Mouse (Mus musculus) hindbrain, embryonic 13.5 days (tissue): ENCODE measurements around the gene Rtn2. TPM values are rescaled to one million over a fixed set of nuclear protein-coding genes. Genes with fewer than 3 reads are reported as not detected.
A peak's percentile ranks its signal among the peaks of the same experiment; 100 is the strongest.

Experiments
- ATAC-seq: fragments of 200-750 bp; cut with Nextera tagmentation; 2 replicates; pipeline ENCODE4 v1.8.0; 2017; ENCODE audit warnings: moderate TSS enrichment; ENCODE audit not compliant: low FRiP score
- H3K27ac ChIP-seq: fragments of 300-500 bp; sonication (generic); 2 replicates; pipeline ENCODE4 v1.5.1; 2015; ENCODE audit warnings: inconsistent platforms, mild to moderate bottlenecking, moderate library complexity
- H3K27me3 ChIP-seq: fragments of 300-500 bp; sonication (generic); 2 replicates; pipeline ENCODE4 v1.6.1; 2015; ENCODE audit warnings: mild to moderate bottlenecking, inconsistent platforms
- H3K36me3 ChIP-seq: fragments of 300-500 bp; sonication (generic); 2 replicates; pipeline ENCODE4 v1.6.1; 2015; ENCODE audit warnings: mild to moderate bottlenecking, inconsistent platforms
- H3K4me1 ChIP-seq: fragments of 300-500 bp; sonication (generic); replicated peaks from 2 replicates; pipeline ENCODE4 v1.6.1; 2015; ENCODE audit warnings: inconsistent platforms
- H3K4me2 ChIP-seq: fragments of 300-500 bp; sonication (generic); 2 replicates; pipeline ENCODE4 v1.6.1; 2015; ENCODE audit warnings: inconsistent platforms, mild to moderate bottlenecking, moderate library complexity
- H3K4me3 ChIP-seq: fragments of 300-500 bp; sonication (generic); 2 replicates; pipeline ENCODE4 v1.5.1; 2015; ENCODE audit warnings: mild to moderate bottlenecking, inconsistent platforms
- H3K9ac ChIP-seq: fragments of 300-500 bp; sonication (generic); 2 replicates; pipeline ENCODE4 v1.6.1; 2015; ENCODE audit warnings: mild to moderate bottlenecking, inconsistent platforms
- H3K9me3 ChIP-seq: fragments of 300-500 bp; sonication (generic); 2 replicates; pipeline ENCODE4 v1.6.1; 2016; ENCODE audit warnings: inconsistent platforms
- WGBS: fragments of 180-500 bp; shearing (Covaris S2); methylation state at CpG from one replicate; pipeline ENCODE4 v1.1.7; 2015; 5-methylcytosine and 5-hydroxymethylcytosine counted together
- polyA plus RNA-seq: library from polyadenylated mRNA; unstranded; fragments of >200 nt; fragmentation: Nextera tagmentation; extraction: Ambion mirVana; gene quantifications from 2 replicates; pipeline ENCODE4 v1.2.1, GENCODE M21; 2015

The Rtn2 gene
- polyA plus RNA-seq, 1 experiment from 2014 or later = 101 TPM

GRCm38 (mm10) chr7:19290969-19291596 lies 8.7 kb downstream of the Rtn2 start:
- Histone ChIP-seq H3K36me3 (peaks cover 65% of the 10 kb centered on the region), H3K4me3 (peak overlapping the region; percentile 23), H3K9me3 (no peaks in the 10 kb centered on the region), H3K4me1 (peaks cover 23% of the 10 kb centered on the region), H3K9ac (peak overlapping the region; percentile 58), H3K27me3 (no peaks in the 10 kb centered on the region), H3K4me2 (peak overlapping the region; percentile 48), H3K27ac (peak overlapping the region; percentile 55; the same call in 1 of the 2 replicates)
- peak; percentile 30; the same call in 1 of the 2 replicates for ATAC-seq
- 4% methylated on average over 20 of the region's 20 CpGs for WGBS

DNA sequence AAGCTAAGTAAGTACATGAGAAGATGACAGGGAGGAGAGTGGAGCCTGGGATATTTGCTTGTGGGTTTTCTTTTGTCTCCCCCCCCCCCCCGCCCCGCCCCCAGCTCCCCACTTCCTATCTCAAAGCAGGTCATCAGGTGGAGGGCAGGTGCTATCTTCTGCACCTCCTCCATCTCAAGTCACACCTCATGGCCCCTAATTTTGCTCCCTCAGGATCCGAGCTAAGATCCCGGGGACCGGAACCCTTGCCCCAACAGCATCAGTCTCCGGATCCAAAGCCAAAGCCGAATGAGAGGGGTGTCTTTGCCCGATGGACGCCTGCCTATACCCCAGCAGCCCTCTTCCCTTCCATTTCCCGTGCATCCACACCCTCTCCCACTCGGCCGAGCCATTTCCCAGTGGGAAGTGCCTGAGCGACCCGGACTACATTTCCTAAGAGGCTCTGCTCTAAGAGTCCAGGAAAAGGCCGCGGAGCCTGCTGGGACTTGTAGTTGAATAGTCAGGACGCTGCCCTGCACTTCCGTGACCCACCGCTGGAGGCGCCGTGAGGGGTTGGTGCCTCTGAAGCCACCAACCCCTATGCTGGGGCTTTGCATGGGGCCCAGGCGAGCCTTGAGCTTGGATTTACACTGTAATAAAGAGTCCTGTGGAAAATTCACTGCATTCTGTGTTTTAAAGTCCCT lies 13.2 kb downstream of the Rtn2 start:
- 0 out of 2 replicates have a peak overlapping the region, but pooled peaks have one; percentile 12 for H3K4me3 ChIP-seq
- WGBS = 20% methylated on average over 20 of the region's 22 CpGs

DNA sequence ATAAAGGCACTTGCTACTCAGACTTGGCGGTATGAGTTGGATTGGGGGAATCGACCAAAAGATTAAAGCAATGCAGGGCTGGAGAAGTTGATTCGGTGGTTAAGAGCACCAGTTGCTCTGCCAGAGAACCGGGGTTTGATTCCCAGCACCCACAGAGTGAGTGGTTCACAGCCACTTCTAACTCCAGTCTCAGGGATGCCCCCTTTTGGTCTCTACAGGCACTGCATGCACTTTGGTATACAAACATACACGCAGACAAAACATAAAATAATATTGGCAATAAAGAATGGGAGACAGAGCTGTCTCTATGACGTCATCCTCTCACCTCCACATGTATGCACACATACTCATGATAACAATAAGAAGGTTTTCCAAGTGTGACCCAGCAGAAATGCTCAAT lies 14.6 kb downstream of the Rtn2 start:
- H3K9me3 ChIP-seq = no peaks in the 10 kb centered on the region
- peaks cover 18% of the 10 kb centered on the region for H3K4me1 ChIP-seq
- H3K36me3 ChIP-seq = peaks cover 29% of the 10 kb centered on the region
- peaks cover 6% of the 10 kb centered on the region for H3K27me3 ChIP-seq
- no peak overlapping the region for H3K27ac ChIP-seq
- no peak overlapping the region for H3K4me2 ChIP-seq
- ATAC-seq = no peak
- no peak overlapping the region for H3K9ac ChIP-seq
- no peak overlapping the region for H3K4me3 ChIP-seq
- 90% methylated on average over 6 of the region's 6 CpGs for WGBS

More for the DNA sequence above, 13.2 kb downstream of the Rtn2 start:
- Histone ChIP-seq H3K36me3 (peaks cover 35% of the 10 kb centered on the region), H3K4me2 (peak overlapping the region; percentile 41), H3K27ac (no peak overlapping the region), H3K27me3 (no peaks in the 10 kb centered on the region), H3K9me3 (no peaks in the 10 kb centered on the region), H3K9ac (no peak overlapping the region), H3K4me1 (peaks cover 20% of the 10 kb centered on the region)
- ATAC-seq = peak; percentile 64

- WGBS = 90% methylated on average over 5 of the region's 5 CpGs
These were observed 15.4 kb downstream of the Rtn2 start for GRCm38 (mm10) chr7:19297794-19298193.

DNA sequence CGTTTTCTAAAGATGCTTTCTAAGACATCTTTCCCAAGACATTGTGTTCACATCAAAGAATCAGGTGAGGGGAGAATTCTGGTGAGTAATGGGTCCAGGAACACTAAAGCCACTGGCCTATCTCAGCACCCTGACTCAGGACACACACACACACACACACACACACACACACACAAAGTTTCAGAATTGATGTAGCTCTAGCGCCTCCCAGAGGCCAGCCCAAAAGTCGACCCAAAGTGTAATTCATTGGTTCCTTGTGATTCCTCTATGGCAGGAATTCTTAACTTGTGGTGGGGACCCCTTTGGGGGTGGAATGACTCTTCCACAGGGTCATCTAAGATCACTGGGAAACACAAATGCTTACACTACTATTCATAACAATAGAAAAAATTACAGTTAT lies 16.8 kb downstream of the Rtn2 start:
- ATAC-seq = no peak
- Histone ChIP-seq H3K9me3 (no peaks in the 10 kb centered on the region), H3K27ac (no peak overlapping the region), H3K36me3 (peaks cover 16% of the 10 kb centered on the region), H3K4me1 (peaks cover 30% of the 10 kb centered on the region), H3K27me3 (peaks cover 28% of the 10 kb centered on the region), H3K4me2 (no peak overlapping the region), H3K4me3 (no peak overlapping the region), H3K9ac (no peak overlapping the region)
- WGBS = 26% methylated on average over 3 of the region's 3 CpGs

More at GRCm38 (mm10) chr7:19297794-19298193, 15.4 kb downstream of the Rtn2 start:
- H3K36me3 ChIP-seq = peaks cover 29% of the 10 kb centered on the region
- no peak overlapping the region for H3K4me3 ChIP-seq
- H3K4me1 ChIP-seq = peaks cover 22% of the 10 kb centered on the region
- no peak overlapping the region for H3K4me2 ChIP-seq
- H3K27me3 ChIP-seq = peaks cover 14% of the 10 kb centered on the region
- no peaks in the 10 kb centered on the region for H3K9me3 ChIP-seq
- no peak for ATAC-seq
- no peak overlapping the region for H3K27ac ChIP-seq
- no peak overlapping the region for H3K9ac ChIP-seq

- H3K4me2 ChIP-seq = peak overlapping the region; percentile 67
- under 1% methylated on average over 29 of the region's 29 CpGs for WGBS
- peaks cover 35% of the 10 kb centered on the region for H3K4me1 ChIP-seq
- H3K9ac ChIP-seq = peak overlapping the region; percentile 66
- no peaks in the 10 kb centered on the region for H3K9me3 ChIP-seq
- peaks cover 43% of the 10 kb centered on the region for H3K27me3 ChIP-seq
- H3K36me3 ChIP-seq = peaks cover 5% of the 10 kb centered on the region
- peak; percentile 86 for ATAC-seq
- no peak overlapping the region for H3K27ac ChIP-seq
- peak overlapping the region; percentile 44 for H3K4me3 ChIP-seq
These were observed 18.3 kb downstream of the Rtn2 start for GRCm38 (mm10) chr7:19300501-19301421.

DNA sequence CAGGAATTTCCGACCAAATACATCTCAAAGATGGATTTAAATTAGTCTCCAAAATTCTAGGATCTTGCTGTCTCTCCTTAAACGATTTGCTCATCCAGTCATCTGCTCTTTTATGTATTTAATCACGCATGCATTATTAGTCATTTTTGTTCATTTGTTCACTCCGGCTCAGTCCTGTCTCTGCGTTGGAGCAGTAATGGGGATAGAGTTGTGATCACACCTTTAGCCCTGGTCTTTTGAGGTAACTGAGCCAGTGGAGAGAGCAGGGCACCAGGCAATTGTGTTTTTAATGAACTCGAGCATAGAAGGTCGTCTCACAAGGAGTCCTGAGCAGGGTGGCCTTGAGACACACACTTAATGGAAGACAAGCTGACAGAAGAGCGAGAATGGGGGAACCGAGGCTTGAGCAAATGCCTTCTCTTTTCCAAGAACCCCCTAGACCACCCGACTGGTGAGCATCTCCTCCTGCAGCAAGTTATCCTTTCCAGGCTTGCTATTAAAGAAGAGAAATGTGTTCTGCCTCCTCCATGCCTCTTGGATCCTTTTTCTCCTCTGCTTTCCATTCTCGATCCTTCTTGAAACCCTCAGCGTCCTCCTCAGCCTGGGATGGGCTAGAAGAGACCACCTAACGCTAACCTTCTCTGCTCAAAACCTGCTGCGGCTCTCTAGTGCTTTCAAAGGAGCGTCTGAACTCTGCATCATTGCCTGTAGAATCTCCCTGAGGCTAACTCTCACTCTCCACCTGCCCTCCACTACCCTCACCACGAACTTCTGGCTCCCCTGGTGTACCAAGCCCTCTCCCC lies 19.2 kb downstream of the Rtn2 start:
- peak overlapping the region; percentile 67 for H3K4me2 ChIP-seq
- no peak for ATAC-seq
- H3K36me3 ChIP-seq = no peaks in the 10 kb centered on the region
- H3K4me3 ChIP-seq = peak overlapping the region; percentile 44
- peaks cover 52% of the 10 kb centered on the region for H3K27me3 ChIP-seq
- WGBS = 8% methylated on average over 16 of the region's 16 CpGs
- H3K9me3 ChIP-seq = no peaks in the 10 kb centered on the region
- peaks cover 35% of the 10 kb centered on the region for H3K4me1 ChIP-seq
- H3K27ac ChIP-seq = no peak overlapping the region
- peak overlapping the region; percentile 66 for H3K9ac ChIP-seq

DNA sequence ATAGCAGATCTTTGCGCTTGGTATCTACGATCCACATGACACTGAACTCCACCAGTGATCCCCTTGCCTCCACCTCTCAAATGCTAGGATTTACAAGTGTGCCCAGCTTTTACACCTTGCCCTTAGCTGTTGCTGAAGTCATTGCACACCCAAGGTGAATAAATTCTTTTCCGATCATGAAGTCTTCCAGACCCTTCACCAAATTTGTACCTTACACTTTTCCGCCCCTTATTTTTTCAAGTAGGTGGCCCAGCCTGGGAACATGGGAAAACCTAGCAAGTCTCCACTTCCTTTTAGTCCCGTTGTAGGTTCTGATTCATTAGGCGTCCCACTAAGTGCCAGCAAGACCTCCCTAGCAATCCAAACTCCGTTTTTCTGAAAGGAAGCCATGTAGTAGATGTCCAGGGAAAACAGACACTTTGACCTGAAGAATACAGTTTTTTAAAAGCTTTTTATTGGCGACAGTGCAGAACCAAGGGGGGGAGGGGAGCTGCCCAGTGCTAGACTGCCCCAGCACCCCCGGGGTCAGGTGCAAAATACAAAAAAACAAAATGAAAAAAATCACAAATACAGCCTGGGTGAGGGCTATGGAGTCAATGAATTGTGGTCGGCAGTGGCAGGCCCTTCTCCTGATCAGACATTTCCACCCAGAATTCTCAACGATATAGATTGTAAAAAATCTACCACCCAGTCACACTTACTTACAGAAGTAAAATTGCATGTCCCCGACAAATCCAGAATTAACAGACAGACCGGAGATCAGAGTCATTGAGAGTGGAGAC lies 20.0 kb downstream of the Rtn2 start:
- Histone ChIP-seq H3K36me3 (no peaks in the 10 kb centered on the region), H3K4me3 (peak overlapping the region; percentile 44), H3K4me1 (peaks cover 36% of the 10 kb centered on the region), H3K9me3 (no peaks in the 10 kb centered on the region), H3K27ac (no peak overlapping the region), H3K9ac (peak overlapping the region; percentile 66), H3K4me2 (peak overlapping the region; percentile 67), H3K27me3 (peaks cover 60% of the 10 kb centered on the region)
- WGBS = 55% methylated on average over 13 of the region's 13 CpGs
- no peak for ATAC-seq

DNA sequence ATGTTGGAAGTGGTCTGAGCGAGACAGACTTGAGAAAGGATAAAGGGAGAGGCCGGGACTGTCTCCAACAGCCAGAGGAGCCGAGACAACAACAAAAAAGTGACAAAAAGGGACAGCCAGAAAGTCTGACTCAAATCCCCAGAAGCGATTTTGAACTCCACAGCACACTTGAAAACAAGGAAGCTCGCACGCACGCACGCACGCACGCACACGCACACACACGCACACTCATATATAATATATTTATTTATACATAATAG lies 20.6 kb downstream of the Rtn2 start:
- H3K27me3 ChIP-seq = peaks cover 60% of the 10 kb centered on the region
- 78% methylated on average over 12 of the region's 12 CpGs for WGBS
- no peak overlapping the region for H3K27ac ChIP-seq
- peaks cover 41% of the 10 kb centered on the region for H3K4me1 ChIP-seq
- no peak overlapping the region for H3K9ac ChIP-seq
- no peaks in the 10 kb centered on the region for H3K9me3 ChIP-seq
- no peaks in the 10 kb centered on the region for H3K36me3 ChIP-seq
- no peak overlapping the region for H3K4me2 ChIP-seq
- no peak for ATAC-seq
- H3K4me3 ChIP-seq = no peak overlapping the region

DNA sequence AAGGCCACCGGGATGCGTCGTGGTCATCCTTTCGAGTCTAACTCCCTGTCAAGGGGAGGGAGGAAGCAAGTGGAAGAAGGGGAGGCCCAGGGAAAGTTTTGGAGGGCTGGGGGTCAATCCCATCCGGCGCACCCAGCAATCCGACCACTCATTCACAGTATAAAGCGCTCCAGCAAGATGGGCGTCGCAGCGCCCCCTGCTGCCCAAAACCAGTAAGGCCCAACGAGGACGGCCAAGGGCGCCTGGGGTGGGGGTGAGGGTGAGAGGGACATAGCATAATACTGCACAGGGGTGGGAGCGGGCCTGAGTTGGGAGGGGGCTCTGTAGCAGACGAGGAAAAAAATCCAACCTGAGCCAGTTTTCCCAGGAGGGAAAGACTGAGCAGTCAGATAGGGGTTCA lies 21.3 kb downstream of the Rtn2 start:
- Histone ChIP-seq H3K27ac (no peak overlapping the region), H3K27me3 (peaks cover 60% of the 10 kb centered on the region), H3K4me3 (peak overlapping the region; percentile 33; the same call in 1 of the 2 replicates), H3K4me1 (peaks cover 44% of the 10 kb centered on the region), H3K9ac (no peak overlapping the region), H3K9me3 (no peaks in the 10 kb centered on the region), H3K4me2 (peak overlapping the region; percentile 52), H3K36me3 (no peaks in the 10 kb centered on the region)
- WGBS = 1% methylated on average over 16 of the region's 16 CpGs
- no peak for ATAC-seq
